Mouse (Mus musculus): ENCODE data around the gene Ldlrad3. TPM values are rescaled to one million over a fixed set of nuclear protein-coding genes. Genes with fewer than 3 reads are reported as not detected.

Gene Ldlrad3
- 5.9 and 8.8 TPM in 2 replicates for polyA plus RNA-seq (2012; rRNA removed; ENCODE audit: low replicate concordance)

DNA sequence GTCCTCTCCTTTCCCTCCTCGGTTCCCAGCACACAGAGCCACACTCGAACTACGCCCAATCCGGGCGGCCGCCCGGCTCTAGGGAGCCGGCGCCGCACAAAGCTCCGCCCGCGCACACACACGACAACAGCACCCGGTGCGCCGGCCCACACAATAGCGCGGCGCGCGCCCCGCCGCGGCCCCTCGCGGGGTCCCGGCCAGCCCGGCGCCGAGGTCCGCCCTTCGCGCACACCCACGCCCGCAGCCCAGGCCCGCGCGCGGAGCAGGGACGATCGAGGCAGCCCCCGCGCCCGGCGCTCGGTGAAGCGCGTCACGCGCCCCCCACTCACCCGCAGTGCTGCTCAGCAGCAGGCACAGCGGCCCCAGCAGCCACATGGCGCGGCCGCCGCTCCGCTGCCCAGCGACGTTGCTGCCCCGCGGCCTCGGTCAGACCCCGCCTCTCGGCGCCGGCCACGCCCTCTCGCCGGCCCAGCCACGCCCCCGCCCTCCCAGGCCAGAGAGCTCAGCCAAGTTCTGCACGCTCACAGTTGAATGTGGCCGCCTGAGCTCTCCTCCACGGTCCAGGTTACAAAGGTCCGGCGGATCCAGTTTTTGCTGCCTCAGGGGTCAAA lies at the start of gene Ldlrad3:
Ldlrad3 (minus strand) TSS at position 435 of the 611 bp plus-strand sequence.

Other genes with a start within 250 kb of the Ldlrad3 start
- 21.4 and 29.6 TPM in 2 replicates for gene Trim44, start 221.4 kb upstream of the Ldlrad3 start, polyA plus RNA-seq (2012; rRNA removed; ENCODE audit: low replicate concordance)

Measured in mammary gland, adult 2 months (tissue).